In genomic region chr3:85383330-85383729, GRCm38 (mm10) we compare ENCODE assay signal across 15 mouse cellular contexts.
A peak's percentile ranks its signal among the peaks of the same experiment; 100 is the strongest.
DNase-seq lines count a peak whose midpoint lies in the region.
"Had no signal": no experiment of that assay in that cellular context is flagged by ENCODE, and none has a peak within 500 bp of the region (broad histone marks: within the 10 kb centered on the region; RNA-seq: fewer than 3 reads in every experiment).

No protein-coding gene starts in this region.

- DNase-seq in lung, adult 18-20 months: peak; percentile 6 to 7
- no peak for DNase-seq in lung, postnatal 10 days
- DNase-seq in 3T3-L1 (ENCODE audit: low read depth, low spot score): peak; percentile 67
- DNase-seq in NIH3T3 (ENCODE audit: low read depth): peak; percentile 57
- DNase-seq in skeletal muscle tissue, adult 2 months (ENCODE audit: low read depth, low spot score): peak; percentile 22
- no peak for DNase-seq in heart, postnatal 4 days
- DNase-seq: adrenal gland, adult 8-10 months; B cell, adult 2 months; cerebellum, adult 11 months; cerebellum, adult 8-10 months; cerebellum, postnatal 14 days; embryo, embryonic 11 days; gastrocnemius, adult 2 months; heart, adult 18-20 months; heart, postnatal 10 days had no signal

Comparison
In these comparisons a context has a peak if more than half of its experiments do, and no peak if none do; other contexts are left out.
1. DNase-seq: peak in lung, adult 18-20 months (2 of 2), 3T3-L1 (single experiment), NIH3T3 (single experiment) and skeletal muscle tissue, adult 2 months (single experiment); none in lung, postnatal 10 days (single experiment) and heart, postnatal 4 days (single experiment).